Mouse (Mus musculus): ENCODE data around the gene Prg2. TPM values are rescaled to one million over a fixed set of nuclear protein-coding genes. Genes with fewer than 3 reads are reported as not detected.

Gene Prg2
- polyA plus RNA-seq (2012; rRNA removed): 0.32 TPM in 1 of 2 replicates, not detected in the other

DNA sequence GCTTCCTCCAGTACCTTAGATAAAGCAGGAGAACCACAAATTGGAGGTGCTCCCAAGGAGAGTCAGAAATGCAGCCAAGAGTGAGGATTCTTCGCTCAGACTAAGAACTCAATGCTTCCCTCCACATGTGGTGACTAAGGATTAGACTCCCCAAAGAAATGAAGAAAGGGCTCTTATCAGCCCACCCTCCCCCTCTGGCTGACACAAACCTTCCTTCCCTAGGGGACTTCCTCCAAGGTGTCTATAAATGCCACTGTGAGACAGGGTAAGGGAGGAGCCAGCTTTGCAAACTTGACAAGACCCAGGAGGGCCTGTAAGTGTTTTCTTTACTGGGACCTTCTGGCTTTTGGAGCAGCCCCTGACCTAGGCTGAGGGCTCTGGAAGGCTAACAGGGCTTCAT, at the start of gene Prg2:
Prg2 (plus strand) TSS at position 274 of the 400 bp plus-strand sequence.

DNA sequence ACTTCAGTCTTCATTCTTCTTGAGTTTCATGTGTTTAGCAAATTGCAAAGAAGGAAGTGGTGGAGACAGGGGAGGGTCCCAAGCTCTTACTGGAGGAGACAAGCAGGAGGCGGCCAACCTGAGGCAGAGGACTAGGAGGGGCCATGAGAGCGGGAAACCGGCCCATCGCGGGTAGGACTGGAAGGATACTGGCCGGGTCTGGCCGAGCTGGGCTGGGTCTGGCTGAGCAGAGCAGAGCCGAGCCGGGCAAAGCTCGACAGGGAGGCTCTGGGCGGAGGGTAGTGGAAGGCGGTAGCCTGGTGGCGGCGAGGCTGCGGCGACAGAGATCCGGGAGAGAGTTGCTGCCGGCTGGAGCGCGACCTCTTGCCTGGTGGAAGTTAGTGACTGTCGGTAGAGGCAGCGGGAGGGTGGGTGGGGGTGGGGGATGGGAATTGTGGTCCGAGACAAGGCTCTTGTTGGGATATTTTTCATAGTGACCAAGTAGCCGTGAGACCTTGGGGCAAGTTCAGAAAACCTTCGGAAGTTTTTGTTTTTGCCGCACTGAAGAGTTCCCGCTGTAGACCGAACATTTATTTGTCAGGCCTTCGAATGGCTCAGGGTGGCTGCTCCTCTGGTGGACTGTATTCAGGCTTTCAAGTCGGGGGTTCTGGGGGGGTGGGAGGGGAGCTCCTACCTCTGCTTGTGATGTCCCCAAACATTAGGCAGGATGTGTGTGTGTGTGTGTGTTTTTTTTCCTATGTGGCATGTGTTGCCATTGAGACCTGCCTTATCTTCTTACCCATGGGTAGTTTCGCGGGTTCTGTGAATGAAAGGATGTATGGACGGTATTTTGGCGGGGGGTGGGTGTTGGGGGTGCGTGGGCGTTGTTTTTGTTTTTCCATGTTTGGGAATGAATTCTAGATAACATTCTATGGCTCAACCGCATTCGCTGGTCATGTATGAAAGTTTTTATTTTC, 43.5 kb upstream of the Prg2 start, which contains the start of gene Slc43a3:
Slc43a3 (plus strand) TSS at position 106 of the 956 bp plus-strand sequence.

DNA sequence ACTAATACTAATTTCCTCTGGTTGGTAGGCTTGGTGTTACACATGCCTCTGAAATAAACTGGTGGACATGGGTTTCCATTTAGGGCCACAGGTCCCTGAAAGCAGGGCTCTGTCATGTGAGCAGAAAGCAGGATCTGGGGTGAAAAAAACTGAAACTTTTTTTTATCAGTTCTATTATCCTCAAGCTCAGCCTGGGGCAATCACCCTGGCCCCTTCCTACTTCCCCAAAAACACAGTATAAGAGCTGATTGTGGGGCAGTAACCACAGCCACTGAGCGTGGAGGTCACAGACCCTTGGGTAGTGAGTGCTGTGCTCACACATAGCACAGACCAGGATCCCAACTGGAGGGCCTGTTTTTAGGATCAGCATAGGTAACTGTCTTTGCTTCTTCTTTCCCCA, 7.7 kb downstream of the Prg2 start, which contains the start of gene Prg3:
Prg3 (plus strand) TSS at position 286 of the 400 bp plus-strand sequence.

Other genes starting within 250 kb of the Prg2 start
- 2.1 and 2.3 TPM in 2 replicates for gene Ypel4, start 246.4 kb upstream of the Prg2 start, polyA plus RNA-seq (2012; rRNA removed)
- 0.25 and 0.49 TPM in 2 replicates for gene Gm19426, start 236.8 kb upstream of the Prg2 start, polyA plus RNA-seq (2012; rRNA removed)
- 128 and 145 TPM in 2 replicates for gene Serping1, start 205.0 kb upstream of the Prg2 start, polyA plus RNA-seq (2012; rRNA removed)
- gene Ube2l6, start 181.6 kb upstream of the Prg2 start, polyA plus RNA-seq (2012; rRNA removed): 6.0 and 6.2 TPM in 2 replicates
- 0.66 and 1.2 TPM in 2 replicates for gene Smtnl1, start 157.8 kb upstream of the Prg2 start, polyA plus RNA-seq (2012; rRNA removed)
- gene Timm10, start 153.5 kb upstream of the Prg2 start, polyA plus RNA-seq (2012; rRNA removed): 10.0 and 11.9 TPM in 2 replicates
- 1.2 and 1.4 TPM in 2 replicates for gene Slc43a1, start 141.6 kb upstream of the Prg2 start, polyA plus RNA-seq (2012; rRNA removed)
- gene Rtn4rl2, start 93.8 kb upstream of the Prg2 start, polyA plus RNA-seq (2012; rRNA removed): 2.2 and 3.4 TPM in 2 replicates
- gene Slc43a3, start 43.9 kb upstream of the Prg2 start, polyA plus RNA-seq (2012; rRNA removed): 11.1 and 18.0 TPM in 2 replicates
- not detected in 2 replicates for gene Prg3, start 7.8 kb downstream of the Prg2 start, polyA plus RNA-seq (2012; rRNA removed)
- gene Ssrp1, start 56.8 kb downstream of the Prg2 start, polyA plus RNA-seq (2012; rRNA removed): 30.6 and 34.4 TPM in 2 replicates
- 0.42 and 0.67 TPM in 2 replicates for gene P2rx3, start 57.0 kb downstream of the Prg2 start, polyA plus RNA-seq (2012; rRNA removed)
- 75.1 and 83.2 TPM in 2 replicates for gene Tnks1bp1, start 67.6 kb downstream of the Prg2 start, polyA plus RNA-seq (2012; rRNA removed)
- 1.7 and 2.8 TPM in 2 replicates for gene Aplnr, start 155.8 kb downstream of the Prg2 start, polyA plus RNA-seq (2012; rRNA removed)
- 0.60 and 0.89 TPM in 2 replicates for gene Lrrc55, start 216.7 kb downstream of the Prg2 start, polyA plus RNA-seq (2012; rRNA removed)